Mouse (Mus musculus): Measurements from ENCODE around the gene Ubac2. TPM values are rescaled to one million over a fixed set of nuclear protein-coding genes. Genes with fewer than 3 reads are reported as not detected.

Ubac2 gene
- total and polyA plus RNA-seq, 3 experiments: 25.0 to 50.8 (median 37.2) TPM

GRCm38 (mm10) chr14:121931594-121931993, 53.2 kb downstream of the Ubac2 start:
- H3K4me1 ChIP-seq (ENCODE audit: insufficient read depth, low read depth, low read length): peaks cover 49% of the 10 kb centered on the region
- ATAC-seq (ENCODE audit: extremely low read depth, insufficient number of reproducible peaks, low FRiP score, poor library complexity, severe bottlenecking) (no peak), DNase-seq (ENCODE audit: low spot score) (no peak)
- no peaks in the 10 kb centered on the region for H3K27me3 ChIP-seq (ENCODE audit: insufficient read depth, low read length)
- H3K4me3 ChIP-seq (ENCODE audit: low read depth, low read length): no peak overlapping the region
- H3K36me3 ChIP-seq (replicated peaks): peaks cover 56% of the 10 kb centered on the region
- no peak for TF ChIP-seq GATA1 (IDR thresholded peaks at IDR 0.05; ENCODE audit: borderline replicate concordance, low read length)
- no peak for TF ChIP-seq TAL1 (conservative IDR thresholded peaks at IDR 0.05; ENCODE audit: low read depth, low read length)
- TF ChIP-seq CTCF (IDR thresholded peaks at IDR 0.05; ENCODE audit: low read depth, low read length): no peak
- TF ChIP-seq POLR2AphosphoS5 (IDR thresholded peaks at IDR 0.05; ENCODE audit: insufficient replicate concordance, low read depth, low read length): no peak
- TF ChIP-seq GATA2 (IDR thresholded peaks at IDR 0.05; ENCODE audit: borderline replicate concordance, low read depth, low read length): no peak
- H3K9me3 ChIP-seq (replicated peaks): peaks cover 8% of the 10 kb centered on the region; the same call in 1 of the 2 replicates

GRCm38 (mm10) chr14:121932180-121932579, 53.8 kb downstream of the Ubac2 start:
- H3K27me3 ChIP-seq (ENCODE audit: insufficient read depth, low read length): no peaks in the 10 kb centered on the region
- TF ChIP-seq GATA2 (IDR thresholded peaks at IDR 0.05; ENCODE audit: borderline replicate concordance, low read depth, low read length): no peak
- no peak for TF ChIP-seq POLR2AphosphoS5 (IDR thresholded peaks at IDR 0.05; ENCODE audit: insufficient replicate concordance, low read depth, low read length)
- no peak for TF ChIP-seq TAL1 (conservative IDR thresholded peaks at IDR 0.05; ENCODE audit: low read depth, low read length)
- no peak for TF ChIP-seq CTCF (IDR thresholded peaks at IDR 0.05; ENCODE audit: low read depth, low read length)
- no peak for TF ChIP-seq GATA1 (IDR thresholded peaks at IDR 0.05; ENCODE audit: borderline replicate concordance, low read length)
- DNase-seq (ENCODE audit: low spot score) (no peak), ATAC-seq (ENCODE audit: extremely low read depth, insufficient number of reproducible peaks, low FRiP score, poor library complexity, severe bottlenecking) (no peak)
- H3K36me3 ChIP-seq (replicated peaks): peaks cover 56% of the 10 kb centered on the region
- peaks cover 8% of the 10 kb centered on the region; the same call in 1 of the 2 replicates for H3K9me3 ChIP-seq (replicated peaks)
- peaks cover 49% of the 10 kb centered on the region for H3K4me1 ChIP-seq (ENCODE audit: insufficient read depth, low read depth, low read length)
- no peak overlapping the region for H3K4me3 ChIP-seq (ENCODE audit: low read depth, low read length)

- DNase-seq (ENCODE audit: low spot score) (no peak), ATAC-seq (ENCODE audit: extremely low read depth, insufficient number of reproducible peaks, low FRiP score, poor library complexity, severe bottlenecking) (no peak)
- peaks cover 62% of the 10 kb centered on the region for H3K36me3 ChIP-seq (replicated peaks)
- H3K4me3 ChIP-seq (ENCODE audit: low read depth, low read length): no peak overlapping the region
- peaks cover 8% of the 10 kb centered on the region; the same call in 1 of the 2 replicates for H3K9me3 ChIP-seq (replicated peaks)
- H3K27me3 ChIP-seq (ENCODE audit: insufficient read depth, low read length): no peaks in the 10 kb centered on the region
- peaks cover 44% of the 10 kb centered on the region for H3K4me1 ChIP-seq (ENCODE audit: insufficient read depth, low read depth, low read length)
- TF ChIP-seq TAL1 (conservative IDR thresholded peaks at IDR 0.05; ENCODE audit: low read depth, low read length) (no peak), POLR2AphosphoS5 (IDR thresholded peaks at IDR 0.05; ENCODE audit: insufficient replicate concordance, low read depth, low read length) (no peak), GATA1 (IDR thresholded peaks at IDR 0.05; ENCODE audit: borderline replicate concordance, low read length) (no peak), CTCF (IDR thresholded peaks at IDR 0.05; ENCODE audit: low read depth, low read length) (no peak), GATA2 (IDR thresholded peaks at IDR 0.05; ENCODE audit: borderline replicate concordance, low read depth, low read length) (no peak)
Measured at GRCm38 (mm10) chr14:121933906-121934596, 55.6 kb downstream of the Ubac2 start.

GRCm38 (mm10) chr14:121934597-121934946, 56.2 kb downstream of the Ubac2 start:
- DNase-seq (ENCODE audit: low spot score) (no peak), ATAC-seq (ENCODE audit: extremely low read depth, insufficient number of reproducible peaks, low FRiP score, poor library complexity, severe bottlenecking) (no peak)
- Histone ChIP-seq H3K9me3 (replicated peaks) (peaks cover 8% of the 10 kb centered on the region; the same call in 1 of the 2 replicates), H3K4me1 (ENCODE audit: insufficient read depth, low read depth, low read length) (peaks cover 40% of the 10 kb centered on the region), H3K27me3 (ENCODE audit: insufficient read depth, low read length) (no peaks in the 10 kb centered on the region), H3K36me3 (replicated peaks) (peaks cover 63% of the 10 kb centered on the region), H3K4me3 (ENCODE audit: low read depth, low read length) (no peak overlapping the region)
- TF ChIP-seq POLR2AphosphoS5 (IDR thresholded peaks at IDR 0.05; ENCODE audit: insufficient replicate concordance, low read depth, low read length) (no peak), GATA2 (IDR thresholded peaks at IDR 0.05; ENCODE audit: borderline replicate concordance, low read depth, low read length) (no peak), TAL1 (conservative IDR thresholded peaks at IDR 0.05; ENCODE audit: low read depth, low read length) (no peak)

GRCm38 (mm10) chr14:121936356-121936755, 57.9 kb downstream of the Ubac2 start:
- Histone ChIP-seq H3K4me1 (ENCODE audit: insufficient read depth, low read depth, low read length) (peaks cover 27% of the 10 kb centered on the region), H3K36me3 (replicated peaks) (peaks cover 58% of the 10 kb centered on the region), H3K4me3 (ENCODE audit: low read depth, low read length) (no peak overlapping the region), H3K9me3 (replicated peaks) (peaks cover 8% of the 10 kb centered on the region; the same call in 1 of the 2 replicates), H3K27me3 (ENCODE audit: insufficient read depth, low read length) (no peaks in the 10 kb centered on the region)
- no peak for DNase-seq (ENCODE audit: low spot score)
- ATAC-seq (ENCODE audit: extremely low read depth, insufficient number of reproducible peaks, low FRiP score, poor library complexity, severe bottlenecking): no peak
- TF ChIP-seq GATA1 (IDR thresholded peaks at IDR 0.05; ENCODE audit: borderline replicate concordance, low read length): no peak
- no peak for TF ChIP-seq TAL1 (conservative IDR thresholded peaks at IDR 0.05; ENCODE audit: low read depth, low read length)
- TF ChIP-seq POLR2AphosphoS5 (IDR thresholded peaks at IDR 0.05; ENCODE audit: insufficient replicate concordance, low read depth, low read length): no peak
- TF ChIP-seq CTCF (IDR thresholded peaks at IDR 0.05; ENCODE audit: low read depth, low read length): no peak
- TF ChIP-seq GATA2 (IDR thresholded peaks at IDR 0.05; ENCODE audit: borderline replicate concordance, low read depth, low read length): no peak

DNA sequence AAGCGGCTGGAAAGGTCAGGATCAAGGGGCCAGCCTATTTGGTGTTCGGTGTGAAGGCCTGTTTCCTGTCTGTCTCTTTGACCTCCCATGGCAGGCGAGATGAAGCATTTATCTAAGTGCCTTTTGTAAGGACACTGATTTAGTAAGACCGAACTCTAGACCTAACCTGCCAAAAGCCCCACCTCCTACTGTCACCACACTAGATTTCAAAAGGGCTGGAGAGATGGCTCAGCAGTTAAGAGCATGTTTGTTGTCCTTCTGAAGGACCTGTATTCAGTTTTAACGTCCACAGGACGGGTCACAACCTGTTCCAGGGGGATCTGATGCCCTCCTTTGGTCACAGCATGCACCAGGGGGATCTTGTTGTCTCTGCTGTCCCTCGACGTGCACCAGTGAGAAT, 58.4 kb downstream of the Ubac2 start:
- no peak for ATAC-seq (ENCODE audit: extremely low read depth, insufficient number of reproducible peaks, low FRiP score, poor library complexity, severe bottlenecking)
- TF ChIP-seq CTCF (IDR thresholded peaks at IDR 0.05; ENCODE audit: low read depth, low read length) (no peak), POLR2AphosphoS5 (IDR thresholded peaks at IDR 0.05; ENCODE audit: insufficient replicate concordance, low read depth, low read length) (no peak), GATA1 (IDR thresholded peaks at IDR 0.05; ENCODE audit: borderline replicate concordance, low read length) (no peak), TAL1 (conservative IDR thresholded peaks at IDR 0.05; ENCODE audit: low read depth, low read length) (no peak), GATA2 (IDR thresholded peaks at IDR 0.05; ENCODE audit: borderline replicate concordance, low read depth, low read length) (no peak)
- Histone ChIP-seq H3K4me3 (ENCODE audit: low read depth, low read length) (no peak overlapping the region), H3K9me3 (replicated peaks) (peaks cover 8% of the 10 kb centered on the region; the same call in 1 of the 2 replicates), H3K4me1 (ENCODE audit: insufficient read depth, low read depth, low read length) (peaks cover 22% of the 10 kb centered on the region), H3K27me3 (ENCODE audit: insufficient read depth, low read length) (no peaks in the 10 kb centered on the region), H3K36me3 (replicated peaks) (peaks cover 54% of the 10 kb centered on the region)
- no peak for DNase-seq (ENCODE audit: low spot score)
